ENCODE assay signal across 8 mouse cellular contexts in genomic region chr17:88598570-88599368, GRCm38 (mm10). TPM values are rescaled to one million over a fixed set of nuclear protein-coding genes. Genes with fewer than 3 reads are reported as not detected.
DNase-seq lines count a peak whose midpoint lies in the region; ATAC-seq lines count a peak whose summit lies in the region.

No protein-coding gene starts in this region.

- no peak for ATAC-seq in hindbrain, embryonic 11.5 days (ENCODE audit: low FRiP score)
- no peak for ATAC-seq in midbrain, embryonic 11.5 days (ENCODE audit: low FRiP score)
- ATAC-seq in frontal cortex, adult (ENCODE audit: low TSS enrichment): no peak

- intact Hi-C loops in gastrocnemius, postnatal 36 days (cut with DNase I): no loop called here

- H3K4me3 ChIP-seq in hindbrain, embryonic 11.5 days (ENCODE audit: low read depth, low read length): no peak overlapping the region
- H3K4me3 ChIP-seq in midbrain, embryonic 11.5 days (ENCODE audit: low read depth, low read length): no peak overlapping the region

- 19% methylated on average over 14 of the region's 14 CpGs for WGBS in hindbrain, embryonic 11.5 days
- 24% methylated on average over 14 of the region's 14 CpGs for WGBS in midbrain, embryonic 11.5 days

- H3K27ac ChIP-seq in hindbrain, embryonic 11.5 days (ENCODE audit: low read depth, low read length): no peak overlapping the region
- H3K27ac ChIP-seq in midbrain, embryonic 11.5 days (ENCODE audit: low read depth, low read length): no peak overlapping the region

- no peaks in the 10 kb centered on the region for H3K36me3 ChIP-seq in hindbrain, embryonic 11.5 days (ENCODE audit: control insufficient read depth, insufficient read depth, low read length)
- no peaks in the 10 kb centered on the region for H3K36me3 ChIP-seq in midbrain, embryonic 11.5 days (ENCODE audit: control insufficient read depth, insufficient read depth, low read length)

- peak overlapping the region; percentile 85 for H3K4me2 ChIP-seq in hindbrain, embryonic 11.5 days (replicated peaks; ENCODE audit: low read depth, low read length)
- H3K4me2 ChIP-seq in midbrain, embryonic 11.5 days: peak overlapping the region; percentile 84; the same call in 1 of the 2 replicates

- peak; percentile 7 for DNase-seq in gastrocnemius, adult 18-20 months (ENCODE audit: low spot score)
- no peak for DNase-seq in gastrocnemius, postnatal 36 days
- peak; percentile 38 for DNase-seq in embryo, embryonic 10 days (ENCODE audit: low spot score)
- DNase-seq in hindbrain, embryonic 11.5 days (ENCODE audit: low spot score): peak; percentile 29
- DNase-seq in midbrain, embryonic 11.5 days (ENCODE audit: low spot score, missing footprints): peak; percentile 89
- DNase-seq in left cerebral cortex, adult 11 months (ENCODE audit: low spot score): no peak
- DNase-seq in urinary bladder, postnatal 4 days (ENCODE audit: low spot score in 2 of 2): no peak

- no peak overlapping the region for H3K9ac ChIP-seq in hindbrain, embryonic 11.5 days (ENCODE audit: low read depth, low read length)
- H3K9ac ChIP-seq in midbrain, embryonic 11.5 days (ENCODE audit: low read length): 0 out of 2 replicates have a peak overlapping the region, but pooled peaks have one; percentile 20

- no peaks in the 10 kb centered on the region for H3K27me3 ChIP-seq in hindbrain, embryonic 11.5 days (ENCODE audit: control insufficient read depth, insufficient read depth, low read length)
- no peaks in the 10 kb centered on the region for H3K27me3 ChIP-seq in midbrain, embryonic 11.5 days (ENCODE audit: control insufficient read depth, insufficient read depth, low read length)

- no peaks in the 10 kb centered on the region; the same call in 1 of the 2 replicates for H3K4me1 ChIP-seq in hindbrain, embryonic 11.5 days (replicated peaks; ENCODE audit: control insufficient read depth, insufficient read depth, low read length)
- H3K4me1 ChIP-seq in midbrain, embryonic 11.5 days (ENCODE audit: control insufficient read depth, insufficient read depth, low read length): peaks cover 12% of the 10 kb centered on the region

- H3K9me3 ChIP-seq in hindbrain, embryonic 11.5 days (ENCODE audit: control insufficient read depth, low read length): no peaks in the 10 kb centered on the region
- H3K9me3 ChIP-seq in midbrain, embryonic 11.5 days (ENCODE audit: control insufficient read depth, low read length): no peaks in the 10 kb centered on the region

RNA-seq across cellular contexts. Expression of gene Ston1, which starts 1.3 kb away (rescaled TPM):
- total RNA-seq in gastrocnemius, adult 18-20 months (2021): 1 to 10 TPM; 5.1 to 6.2 TPM
- total RNA-seq in gastrocnemius, postnatal 36 days (2021): 1 to 10 TPM; 6.0 to 6.1 TPM
- polyA plus RNA-seq in hindbrain, embryonic 11.5 days (2014; fragmentation: Nextera tagmentation; extraction: Ambion mirVana): 4.8 and 7.2 TPM in 2 replicates
- polyA plus RNA-seq in midbrain, embryonic 11.5 days (2014; fragmentation: Nextera tagmentation; extraction: Ambion mirVana): 2.7 and 2.9 TPM in 2 replicates

Comparison
In these comparisons a context has a peak if more than half of its experiments do, and no peak if none do; other contexts are left out.
1. DNase-seq: peak in gastrocnemius, adult 18-20 months (single experiment), embryo, embryonic 10 days (single experiment), hindbrain, embryonic 11.5 days (single experiment) and midbrain, embryonic 11.5 days (single experiment); none in gastrocnemius, postnatal 36 days (0 of 2), left cerebral cortex, adult 11 months (single experiment) and urinary bladder, postnatal 4 days (0 of 2).